Mouse (Mus musculus) layer of hippocampus, adult 8-10 months (tissue): ENCODE data around the gene Ankrd6. TPM values are rescaled to one million over a fixed set of nuclear protein-coding genes. Genes with fewer than 3 reads are reported as not detected.

ENCODE experiments used
- DNase-seq, 2 experiments: peaks; one replicate each; pipeline ENCODE4 v3.0.0; 2022; ENCODE audit warnings: low spot score in 2 of 2
- total RNA-seq, 4 experiments: library from RNA; stranded (reverse); gene quantifications; 2 replicates each; pipeline ENCODE4 v1.2.4; 2022

The Ankrd6 gene
- total RNA-seq, 4 experiments from 2014 or later = 33.9 to 41.8 (median 34.3) TPM

DNA sequence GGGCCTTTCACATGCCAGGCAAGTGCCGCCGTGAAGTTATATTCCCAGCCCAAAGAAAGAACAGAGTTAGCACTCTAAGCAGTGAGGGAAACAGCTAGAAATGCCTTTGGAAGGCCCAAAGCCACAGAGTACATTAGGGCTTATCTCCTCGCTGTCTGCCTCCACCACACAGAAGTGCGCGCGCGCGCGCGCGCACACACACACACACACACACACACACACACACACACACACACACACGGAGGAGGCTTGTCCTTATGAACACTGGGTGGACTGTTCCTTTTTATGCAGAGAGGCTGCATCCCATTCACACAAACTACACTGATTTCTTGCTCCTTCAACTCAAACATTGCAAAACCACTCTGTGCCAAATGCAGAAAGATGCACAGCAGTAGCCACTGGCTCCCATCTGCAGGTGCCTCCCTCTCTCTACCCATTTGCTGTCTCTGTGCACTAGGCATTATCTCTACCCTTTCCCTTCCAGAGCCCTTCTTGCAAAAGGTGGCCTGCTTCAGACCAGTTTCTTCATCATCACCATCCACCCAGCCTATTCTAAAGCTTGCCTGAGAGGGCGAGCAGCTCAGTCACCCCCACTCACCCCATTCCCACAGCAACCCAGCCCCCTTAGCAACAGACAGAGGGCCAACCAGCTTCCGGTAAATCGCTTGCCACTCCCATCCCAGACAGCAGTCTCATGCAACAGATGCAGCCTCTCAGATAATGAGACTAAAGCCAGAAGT is 88.5 kb downstream of the Ankrd6 start:
- DNase-seq = peak; percentile 43 to 55

DNA sequence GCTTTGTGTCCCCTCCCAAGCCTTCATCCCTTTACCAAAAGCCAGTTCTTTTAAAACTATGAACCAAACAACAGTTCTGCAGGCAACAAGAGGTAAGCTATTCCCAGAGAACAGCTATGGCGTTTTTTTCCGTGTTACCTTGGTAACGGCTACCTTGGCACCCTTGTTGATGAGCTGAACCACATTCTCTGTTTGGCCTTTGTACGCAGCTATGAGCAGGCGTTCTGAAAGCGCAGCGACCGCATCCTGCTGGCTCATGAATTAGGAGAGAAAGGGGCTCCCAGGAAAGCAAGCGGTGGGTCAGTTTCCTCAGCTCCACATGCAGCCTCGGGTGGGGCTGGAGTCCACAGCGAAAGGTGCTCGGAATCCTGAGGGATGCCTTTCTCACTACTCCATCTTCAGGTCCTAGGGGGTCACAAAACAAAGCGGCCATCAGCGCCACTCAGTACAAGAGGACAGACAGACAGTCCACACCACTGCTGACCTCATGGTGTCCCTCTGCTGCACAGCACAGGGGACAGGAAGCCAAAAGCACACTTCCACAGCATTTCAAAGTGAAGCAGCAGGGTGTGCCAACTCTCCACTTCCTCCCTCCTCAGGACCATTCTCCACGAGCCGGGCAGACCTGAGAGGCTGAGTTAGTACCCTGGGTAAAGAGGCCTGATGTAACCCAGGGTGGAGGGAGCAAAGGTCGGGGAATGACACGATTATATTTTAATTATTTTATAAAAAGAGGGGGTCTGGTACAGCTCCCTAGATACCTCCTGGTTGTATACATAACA is 90.3 kb downstream of the Ankrd6 start:
- DNase-seq = peak; percentile 52 to 54

DNA sequence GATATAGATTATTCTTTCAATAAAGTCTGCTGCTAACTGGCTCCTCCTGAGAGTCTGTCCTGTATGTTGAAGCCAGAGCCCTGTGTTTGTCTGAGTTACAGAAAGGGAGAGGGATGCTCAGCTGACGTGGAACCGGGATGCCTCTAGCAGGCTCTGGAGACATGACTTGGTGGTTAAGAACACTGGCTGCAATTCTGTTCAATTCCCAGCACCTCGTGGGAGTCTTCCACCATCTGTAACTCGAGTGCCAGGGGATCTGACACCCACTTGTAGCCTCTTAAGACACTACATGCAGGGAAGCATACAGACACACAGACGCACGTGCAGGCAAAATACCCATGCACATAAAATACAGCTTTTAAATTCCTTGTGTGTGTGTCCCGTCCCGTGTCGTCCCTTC is 95.1 kb downstream of the Ankrd6 start:
- DNase-seq = no peak

DNA sequence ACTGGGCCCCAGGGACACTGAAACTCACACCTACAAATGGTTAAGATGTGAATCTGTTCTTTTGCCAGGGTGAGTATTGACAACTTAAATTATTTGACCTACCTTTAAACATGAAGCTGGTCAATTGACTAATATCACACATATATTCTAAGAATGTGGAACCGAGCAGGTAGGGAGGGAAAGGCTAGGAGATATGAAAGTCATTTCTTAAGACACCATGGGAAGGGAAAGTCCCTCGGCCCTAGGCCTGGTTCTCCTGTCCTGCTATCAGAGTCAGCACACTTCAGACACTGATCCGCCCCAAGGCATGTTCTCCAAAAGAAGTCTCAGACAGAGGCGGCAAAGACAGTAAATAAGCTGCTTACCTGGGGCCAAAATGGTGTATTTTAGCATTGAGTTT is 95.7 kb downstream of the Ankrd6 start:
- DNase-seq = no peak

DNA sequence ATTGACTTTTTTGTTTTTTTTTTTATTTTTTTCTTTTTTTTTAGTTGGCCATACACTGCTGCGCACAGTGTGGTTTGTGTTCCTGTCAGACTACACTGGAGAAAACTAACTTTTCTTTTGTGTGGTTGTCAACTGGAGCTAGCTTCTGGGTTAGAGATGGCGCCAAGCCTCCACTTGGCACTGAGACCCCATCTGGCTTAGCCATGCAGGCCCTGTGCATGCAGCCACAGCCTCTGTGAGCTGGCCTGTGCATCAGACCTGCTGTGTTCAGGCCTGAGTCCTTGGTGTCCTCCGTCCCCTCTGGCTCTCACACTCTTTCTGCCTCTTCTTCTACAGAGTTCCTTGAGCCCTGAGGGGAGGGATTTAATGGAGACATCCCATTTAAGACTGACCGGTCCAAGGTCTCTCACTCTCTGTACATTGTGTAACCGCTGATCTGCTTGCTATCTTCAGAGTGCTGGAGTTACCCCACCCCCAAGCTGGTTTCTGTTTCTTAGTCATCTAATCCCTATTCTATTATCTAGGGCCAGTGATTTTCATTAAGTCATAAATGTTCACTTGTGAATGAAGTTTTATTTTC is 96.9 kb downstream of the Ankrd6 start:
- DNase-seq = no peak

DNA sequence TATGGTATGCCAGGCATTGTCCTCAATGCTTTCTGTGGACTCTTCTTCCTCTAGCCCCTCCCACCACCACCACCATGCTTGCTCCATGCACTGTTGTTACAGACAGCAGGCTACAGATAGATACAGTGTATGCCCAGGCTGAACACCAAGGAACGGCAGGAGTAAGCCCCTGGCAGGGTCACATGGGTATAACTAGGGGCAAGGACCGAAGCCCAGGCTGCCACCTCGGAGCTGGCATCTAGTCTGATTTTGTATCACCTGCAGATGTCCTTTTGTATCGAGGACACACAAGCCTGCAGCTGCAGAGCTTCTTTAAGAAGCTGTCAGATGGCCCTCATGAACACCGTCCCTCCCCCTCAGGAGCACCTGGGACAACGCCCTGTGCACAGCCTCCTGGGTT is 97.8 kb downstream of the Ankrd6 start:
- no peak for DNase-seq

DNA sequence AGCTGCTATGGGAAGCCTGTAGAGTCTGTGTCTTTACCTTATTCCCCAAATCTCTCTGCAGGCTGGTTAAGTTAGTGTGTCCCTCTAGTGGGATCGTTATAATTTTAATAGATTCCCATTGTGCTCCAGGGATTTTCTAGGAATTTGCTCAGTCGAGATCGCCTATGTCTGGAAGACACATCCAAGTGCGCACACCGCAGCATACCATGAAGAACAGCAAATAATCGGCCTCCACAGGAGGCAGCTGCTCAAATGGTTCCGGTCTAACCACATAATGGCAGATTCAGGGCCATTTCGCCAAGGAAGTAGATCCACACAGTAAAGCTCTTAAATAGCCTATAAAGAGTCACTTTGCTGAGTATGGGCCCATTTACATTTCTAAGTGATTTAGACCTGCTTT is 98.3 kb downstream of the Ankrd6 start:
- DNase-seq = no peak

DNA sequence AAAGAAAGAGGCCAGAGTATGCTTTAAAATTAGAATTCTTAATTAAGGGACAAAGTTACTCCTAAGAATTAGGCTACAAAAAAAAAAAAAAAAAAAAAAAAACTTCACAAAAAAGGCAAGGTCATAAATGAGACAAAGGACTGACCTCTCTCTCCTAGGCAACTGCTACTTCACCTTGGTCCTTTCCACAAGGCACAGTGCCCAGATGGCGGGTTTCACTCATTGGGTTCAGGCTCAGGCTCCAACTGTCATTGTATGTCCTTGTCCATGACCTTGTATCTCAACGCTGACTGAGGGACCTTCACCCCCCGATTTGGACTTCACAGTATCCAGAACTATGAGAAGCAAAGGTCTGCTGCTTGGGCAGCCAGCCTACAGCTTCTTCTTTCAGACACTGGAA is 112.2 kb downstream of the Ankrd6 start:
- no peak for DNase-seq

DNA sequence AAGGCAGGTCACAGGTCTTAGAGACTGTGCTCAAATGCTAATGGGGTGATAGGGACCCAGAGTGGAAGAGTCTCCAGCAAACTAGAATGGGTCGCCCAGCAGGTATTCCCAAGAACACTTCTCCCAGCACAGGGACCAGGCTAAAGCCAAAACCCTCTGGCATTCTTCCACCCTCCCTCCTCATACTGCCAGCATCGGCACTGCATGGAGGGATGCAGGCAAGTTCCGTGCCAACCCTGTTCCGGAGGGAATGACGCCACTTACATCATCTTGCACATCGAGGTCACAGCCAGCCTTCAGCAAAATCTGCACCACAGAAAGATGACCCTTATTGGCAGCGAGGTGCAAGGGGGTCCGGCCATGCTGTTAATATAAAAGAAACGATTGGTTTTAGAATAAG is 114.6 kb downstream of the Ankrd6 start:
- no peak for DNase-seq

DNA sequence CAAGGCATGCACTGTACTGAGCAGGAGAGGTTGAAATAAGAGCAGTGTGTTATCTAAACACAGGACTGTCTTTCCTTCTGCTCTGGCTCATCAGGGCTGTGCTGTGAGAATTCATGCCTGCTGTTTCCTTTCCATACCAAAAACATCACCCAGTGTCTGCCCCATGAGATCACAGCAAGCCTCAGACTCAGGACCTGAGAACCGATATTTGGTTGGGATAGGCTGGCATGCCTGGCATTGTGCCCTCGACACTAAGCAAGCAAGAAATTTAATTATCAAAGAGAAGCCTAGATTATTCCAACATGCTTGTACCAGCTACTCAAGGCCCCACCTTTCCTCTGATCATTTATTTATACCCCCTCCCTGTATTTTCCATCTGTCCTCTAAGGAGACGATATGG is 116.1 kb downstream of the Ankrd6 start:
- no peak for DNase-seq

DNA sequence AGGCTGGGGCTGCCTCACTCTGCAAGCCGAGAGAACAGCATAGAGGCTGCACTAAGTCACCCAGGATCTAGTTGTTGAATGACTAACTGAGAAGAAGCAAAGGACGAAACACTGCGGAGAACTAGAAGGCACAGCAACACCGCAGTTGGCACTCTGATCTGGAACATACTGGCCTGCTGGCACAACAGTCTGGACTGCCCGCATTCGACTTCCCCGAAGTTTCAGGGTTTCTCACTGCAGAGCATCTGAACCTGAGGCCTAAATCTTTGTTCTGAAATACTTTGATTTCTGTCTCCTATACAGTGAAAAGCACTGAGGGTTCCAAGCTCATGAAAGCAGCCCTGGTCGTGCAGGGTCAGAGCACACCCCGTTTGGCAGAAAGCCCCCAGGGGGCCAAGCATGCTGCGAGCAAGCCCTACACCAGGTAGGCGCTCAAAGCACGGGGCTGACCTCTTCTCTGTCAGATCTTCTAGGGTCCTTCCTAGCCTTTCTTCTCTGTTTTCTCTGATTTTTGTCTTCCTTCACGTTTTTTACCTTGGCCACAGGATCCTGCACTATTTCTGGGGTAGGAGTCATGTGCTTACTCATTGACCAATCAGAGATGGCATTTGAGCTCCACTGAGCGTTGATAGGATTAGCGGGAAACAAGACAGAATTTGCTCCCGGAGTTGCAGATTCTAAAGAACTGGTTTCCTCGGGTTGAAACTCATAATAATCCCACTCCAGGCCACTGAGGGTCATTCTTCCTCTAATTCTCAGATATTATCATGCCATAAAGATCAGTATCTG is 117.0 kb downstream of the Ankrd6 start:
- DNase-seq = no peak

DNA sequence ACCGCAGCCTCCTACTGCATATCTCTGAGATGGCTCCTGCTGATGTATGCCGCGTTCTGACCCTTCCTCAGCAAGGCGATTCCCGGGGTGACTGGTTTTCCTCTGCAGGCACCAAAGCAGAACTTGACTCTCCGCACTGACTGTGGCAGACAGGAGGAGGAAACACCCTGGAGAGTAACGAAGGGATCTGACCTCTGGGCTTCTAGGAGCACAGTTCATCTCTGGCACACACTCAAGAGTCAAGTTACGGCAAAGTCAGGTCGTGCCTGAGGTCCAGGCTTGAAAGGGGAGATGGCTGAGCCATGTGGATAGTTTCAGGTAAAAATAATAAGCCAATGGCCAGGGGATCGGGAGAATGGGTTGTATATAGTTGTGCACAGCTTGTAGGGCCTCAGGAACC is 121.3 kb downstream of the Ankrd6 start:
- no peak for DNase-seq

DNA sequence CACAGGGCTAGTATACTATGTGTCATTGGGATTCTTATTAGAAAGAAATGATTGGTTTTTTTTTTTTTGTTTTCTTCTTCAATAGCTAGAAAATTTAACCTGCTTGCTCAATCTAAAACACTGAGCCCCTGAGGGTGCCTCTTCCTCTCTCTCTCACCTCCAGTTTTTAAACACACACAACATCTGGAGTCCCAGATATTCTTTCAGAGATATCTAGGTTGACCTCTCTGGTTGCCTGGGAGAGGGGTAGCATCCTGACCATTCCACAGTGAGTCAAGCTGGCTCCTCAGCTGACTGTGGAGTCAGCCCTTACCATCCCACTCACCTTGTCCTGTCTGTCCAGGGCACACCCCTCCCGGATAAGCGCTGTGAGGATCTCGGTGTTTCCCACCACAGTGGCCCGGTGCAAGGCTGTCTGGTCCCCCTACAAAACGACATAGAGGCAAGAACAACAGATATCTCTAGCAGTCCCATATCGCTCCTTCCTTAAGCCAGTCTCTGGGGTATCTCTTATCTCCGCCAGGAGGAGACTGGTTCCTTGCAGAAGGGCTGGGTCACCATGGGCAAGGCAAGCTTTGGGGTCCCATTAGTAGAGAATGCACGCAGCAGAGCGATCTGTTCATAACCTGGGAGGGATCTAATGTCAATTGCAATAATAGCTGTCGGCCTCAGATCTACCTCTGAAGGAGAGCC is 122.1 kb downstream of the Ankrd6 start:
- no peak for DNase-seq

DNA sequence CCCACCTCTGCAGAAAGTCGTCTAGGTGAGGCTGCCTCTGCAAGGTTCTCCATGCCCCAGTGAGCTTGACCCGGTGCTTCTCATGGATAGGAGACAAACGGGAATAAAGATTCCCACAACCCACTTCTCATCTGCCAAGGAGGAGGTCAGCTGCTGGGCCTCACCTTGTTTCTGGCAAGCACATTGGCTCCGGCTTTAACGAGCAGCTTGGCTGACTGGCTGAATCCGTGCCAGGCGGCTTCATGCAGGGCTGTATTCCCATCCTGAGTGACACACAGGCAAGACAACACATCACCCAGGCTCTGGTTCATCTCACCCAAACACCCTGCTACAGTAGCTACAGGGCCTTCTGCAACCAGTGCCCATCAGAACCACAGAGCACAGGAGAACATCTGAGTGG is 123.7 kb downstream of the Ankrd6 start:
- peak in 1 of 2 experiments; percentile 38 for DNase-seq

DNA sequence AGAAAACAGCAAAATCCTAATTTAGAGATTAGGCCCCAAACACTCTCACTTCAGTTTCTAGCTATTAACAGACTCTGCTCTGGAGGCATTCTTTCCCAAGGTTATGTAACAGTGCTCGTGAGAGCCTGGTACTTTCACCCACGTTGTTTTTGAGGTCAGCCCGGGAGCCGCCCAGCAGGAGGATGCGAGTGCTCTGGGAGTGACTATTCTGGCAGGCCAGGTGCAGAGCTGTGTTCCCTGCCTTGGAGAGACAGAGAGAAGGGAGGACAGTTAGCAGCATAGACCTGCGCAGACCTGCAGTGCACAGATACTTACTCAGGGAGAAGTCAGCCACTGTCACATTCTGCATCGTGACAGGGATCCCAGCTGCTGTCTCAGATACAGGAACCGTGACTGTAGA is 126.4 kb downstream of the Ankrd6 start:
- no peak for DNase-seq

DNA sequence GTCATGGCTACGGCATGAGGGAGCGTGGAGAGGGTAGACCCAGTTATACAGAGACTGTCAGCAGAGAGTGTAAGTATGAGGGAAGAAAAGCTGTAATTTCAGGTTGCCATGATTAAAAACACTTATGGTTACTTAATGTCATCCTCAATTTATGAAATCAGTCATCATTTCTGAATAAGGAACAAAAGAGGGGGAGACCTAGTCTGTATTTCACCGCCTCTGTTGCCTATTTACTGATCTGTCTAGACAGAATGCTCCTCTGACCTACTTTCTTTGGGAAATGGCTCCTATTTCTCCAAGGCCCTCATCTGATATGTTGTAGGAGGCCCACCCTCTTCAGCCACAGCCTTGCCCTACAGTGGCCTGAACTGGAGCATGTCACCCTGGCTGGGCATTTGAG is 130.0 kb downstream of the Ankrd6 start:
- DNase-seq = no peak

DNA sequence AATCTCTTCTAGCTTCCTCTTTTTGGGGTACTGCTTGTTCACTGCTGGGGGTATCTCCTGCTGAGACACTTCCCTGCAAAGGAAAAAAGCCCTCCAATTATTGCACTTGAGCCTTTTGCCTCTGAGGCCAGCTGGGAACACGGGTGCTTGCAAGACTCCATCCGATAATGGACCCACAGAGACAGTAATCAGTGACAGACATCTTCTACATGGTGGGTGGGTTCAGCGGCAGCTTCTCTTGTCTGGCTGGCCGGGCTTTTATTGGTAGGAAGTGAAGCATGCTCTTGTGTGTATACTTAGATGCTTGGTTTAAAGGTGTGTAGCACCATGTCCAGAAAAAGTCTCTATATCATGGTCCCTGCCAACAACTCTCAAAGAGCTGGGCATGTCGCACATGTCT is 133.2 kb downstream of the Ankrd6 start:
- no peak for DNase-seq

DNA sequence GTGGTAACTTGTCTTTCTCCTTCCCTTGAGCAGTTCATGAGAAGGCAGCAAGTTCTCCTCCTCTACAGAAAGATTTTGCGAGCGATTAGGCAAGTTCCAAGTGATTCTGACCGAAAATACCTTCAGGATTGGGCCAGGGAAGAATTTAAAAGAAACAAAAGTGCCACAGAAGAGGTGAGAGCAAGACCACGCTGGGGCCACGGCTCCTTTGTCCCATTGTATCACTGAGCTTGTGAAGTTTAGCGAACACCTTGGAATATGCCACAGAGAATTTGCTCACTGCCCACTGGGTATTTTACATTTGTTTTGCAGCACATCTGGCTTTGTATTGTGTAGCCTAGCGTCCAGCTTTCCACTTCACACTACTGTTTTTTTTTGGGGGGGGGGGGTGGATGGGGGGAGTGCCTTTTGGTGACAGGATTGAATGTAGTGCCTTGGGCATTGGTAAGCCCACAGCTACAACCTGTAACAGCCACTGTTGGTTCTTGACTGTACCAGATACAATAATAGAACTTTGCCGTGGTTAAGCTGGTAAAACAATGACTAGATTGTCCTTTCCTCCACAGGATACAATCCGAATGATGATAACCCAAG is 150.0 kb downstream of the Ankrd6 start:
- no peak for DNase-seq

DNA sequence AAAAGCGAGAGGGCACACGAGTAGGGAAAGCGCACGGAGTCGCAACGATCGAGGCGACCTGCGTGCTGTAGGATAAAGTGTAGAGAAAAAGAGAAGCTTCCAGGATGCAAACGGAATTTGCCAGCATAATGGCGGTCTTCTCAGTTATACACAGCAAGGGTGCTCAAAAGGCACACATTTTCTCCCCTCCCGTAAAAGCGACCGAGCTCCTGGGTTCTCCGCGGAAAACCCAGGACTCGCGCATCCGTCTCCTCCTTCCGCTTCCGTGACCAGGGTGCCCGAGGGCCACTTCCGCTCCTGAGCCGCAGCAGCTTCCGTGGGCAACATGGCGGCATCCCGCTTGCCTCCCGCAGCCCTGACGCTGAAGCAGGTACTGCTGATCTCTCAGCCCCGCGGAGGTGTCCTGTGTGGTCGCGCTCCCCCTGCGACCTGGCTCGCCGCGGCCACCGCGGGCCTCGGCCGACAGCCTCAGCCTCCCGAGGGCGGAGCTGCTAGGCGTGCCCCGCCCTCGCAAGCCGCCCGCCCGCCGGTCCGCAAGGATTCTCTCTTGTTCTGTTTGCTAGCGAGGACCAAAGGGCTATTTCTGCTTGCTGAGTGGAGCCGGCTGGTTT is 150.6 kb downstream of the Ankrd6 start, which contains the start of gene Lyrm2:
Gene Lyrm2 (plus strand): TSS at position 288 of the 611 bp plus-strand sequence.
- DNase-seq = peak; percentile 66 to 78

DNA sequence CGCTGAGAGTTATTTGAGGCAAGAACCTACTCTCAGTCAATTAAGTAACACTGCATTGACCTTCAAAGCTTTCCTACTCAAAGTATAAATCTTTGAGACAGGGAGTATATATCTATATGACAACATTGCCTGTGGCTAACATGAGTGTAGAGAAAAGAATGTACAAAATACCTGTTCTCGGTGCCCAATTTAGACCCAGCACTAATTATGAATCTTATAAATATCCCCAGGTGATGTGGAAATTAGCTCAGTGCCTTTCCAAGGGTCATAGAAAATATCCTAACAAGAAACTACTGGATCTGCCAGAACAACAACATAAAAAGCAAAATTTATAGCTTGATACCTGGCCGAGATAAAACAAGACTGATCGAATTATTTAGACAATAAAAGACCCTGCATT is 151.7 kb downstream of the Ankrd6 start:
- DNase-seq = no peak
